Mouse (Mus musculus): ENCODE data around the gene Plcl2. TPM values are rescaled to one million over a fixed set of nuclear protein-coding genes. Genes with fewer than 3 reads are reported as not detected.

Gene Plcl2
- polyA plus RNA-seq, 1 experiment from 2014 or later: 4.8 TPM

DNA sequence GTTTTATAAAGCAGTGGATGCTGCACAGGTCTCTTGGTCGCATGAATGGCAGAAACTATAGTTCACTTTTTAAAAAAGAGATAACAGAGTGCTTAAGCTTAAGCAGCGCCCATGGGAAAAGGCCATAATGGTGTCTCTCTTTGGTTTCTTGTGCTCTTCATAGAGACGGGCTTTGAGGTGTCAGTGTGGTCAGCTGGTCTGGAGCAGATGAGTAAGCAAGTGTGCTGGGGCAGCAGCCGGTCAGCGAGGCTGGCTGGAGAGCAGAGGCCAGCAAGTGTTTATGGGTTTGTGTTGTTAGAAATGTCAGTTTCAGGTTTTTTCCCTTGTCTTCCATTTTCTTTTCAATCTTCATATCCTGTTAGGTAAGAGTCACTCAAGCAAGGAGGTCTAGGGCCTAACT lies 3.0 kb downstream of the Plcl2 start:
- no peak for ATAC-seq
- Histone ChIP-seq H3K4me3 (ENCODE audit: low read depth, low read length) (no peak overlapping the region), H3K27ac (ENCODE audit: low read depth, low read length) (no peak overlapping the region), H3K27me3 (replicated peaks; ENCODE audit: control insufficient read depth, insufficient read depth, low read length) (no peaks in the 10 kb centered on the region), H3K9ac (ENCODE audit: low read depth, low read length) (no peak overlapping the region), H3K36me3 (ENCODE audit: control insufficient read depth, insufficient read depth) (no peaks in the 10 kb centered on the region), H3K9me3 (ENCODE audit: control insufficient read depth) (no peaks in the 10 kb centered on the region), H3K4me1 (replicated peaks; ENCODE audit: control insufficient read depth, insufficient read depth, low read length) (no peaks in the 10 kb centered on the region), H3K4me2 (replicated peaks; ENCODE audit: low read depth) (no peak overlapping the region)
- WGBS: 85% methylated on average over 5 of the region's 5 CpGs
- no peak for TF ChIP-seq CTCF (IDR thresholded peaks at IDR 0.05; ENCODE audit: low read depth)

DNA sequence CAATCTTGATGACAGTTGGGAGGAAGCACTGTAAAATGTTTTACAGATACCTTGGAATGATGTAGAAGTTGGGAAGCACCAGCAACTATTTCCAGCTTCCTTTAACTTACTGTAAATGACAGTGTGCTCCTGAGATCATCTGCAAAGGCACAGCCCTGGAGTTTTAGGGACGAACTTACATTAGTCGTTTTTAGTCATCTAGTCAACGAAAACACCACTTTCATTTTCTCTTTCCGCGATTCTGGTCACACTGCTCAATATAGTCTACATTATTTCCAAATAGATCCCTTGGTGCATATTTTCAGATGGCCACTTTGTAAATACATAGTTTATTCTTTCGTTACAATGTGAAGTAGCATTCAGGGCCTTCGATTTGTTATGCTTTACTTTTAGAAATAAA lies 3.6 kb downstream of the Plcl2 start:
- no peaks in the 10 kb centered on the region for H3K9me3 ChIP-seq (ENCODE audit: control insufficient read depth)
- no peak overlapping the region for H3K4me3 ChIP-seq (ENCODE audit: low read depth, low read length)
- ATAC-seq: no peak
- WGBS: 84% methylated on average over 7 of the region's 7 CpGs
- H3K27me3 ChIP-seq (replicated peaks; ENCODE audit: control insufficient read depth, insufficient read depth, low read length): no peaks in the 10 kb centered on the region
- H3K4me2 ChIP-seq (replicated peaks; ENCODE audit: low read depth): no peak overlapping the region
- H3K36me3 ChIP-seq (ENCODE audit: control insufficient read depth, insufficient read depth): no peaks in the 10 kb centered on the region
- no peaks in the 10 kb centered on the region for H3K4me1 ChIP-seq (replicated peaks; ENCODE audit: control insufficient read depth, insufficient read depth, low read length)
- TF ChIP-seq CTCF (IDR thresholded peaks at IDR 0.05; ENCODE audit: low read depth): no peak
- H3K9ac ChIP-seq (ENCODE audit: low read depth, low read length): no peak overlapping the region
- no peak overlapping the region for H3K27ac ChIP-seq (ENCODE audit: low read depth, low read length)

DNA sequence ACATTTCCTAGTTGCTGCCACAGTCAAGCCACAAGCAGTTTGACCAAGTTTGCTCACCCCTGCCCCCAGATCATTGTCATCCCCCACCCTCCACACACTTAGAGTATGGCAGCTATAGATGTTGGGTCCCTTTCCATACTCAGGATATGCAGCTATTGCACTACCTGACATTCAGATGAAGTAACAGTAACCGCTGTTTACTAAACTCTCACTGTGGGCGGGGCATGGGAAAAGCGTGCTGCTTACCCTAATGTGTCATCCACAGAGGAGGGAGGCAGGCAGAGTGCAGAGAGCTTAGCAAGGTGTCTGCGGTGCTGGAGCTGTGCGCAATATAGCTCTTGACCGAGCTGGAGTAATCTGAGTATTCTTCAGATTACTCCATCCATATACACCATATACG lies 4.2 kb downstream of the Plcl2 start:
- no peak for TF ChIP-seq CTCF (IDR thresholded peaks at IDR 0.05; ENCODE audit: low read depth)
- Histone ChIP-seq H3K4me1 (replicated peaks; ENCODE audit: control insufficient read depth, insufficient read depth, low read length) (no peaks in the 10 kb centered on the region), H3K9ac (ENCODE audit: low read depth, low read length) (no peak overlapping the region), H3K27me3 (replicated peaks; ENCODE audit: control insufficient read depth, insufficient read depth, low read length) (no peaks in the 10 kb centered on the region), H3K36me3 (ENCODE audit: control insufficient read depth, insufficient read depth) (no peaks in the 10 kb centered on the region), H3K4me3 (ENCODE audit: low read depth, low read length) (no peak overlapping the region), H3K4me2 (replicated peaks; ENCODE audit: low read depth) (no peak overlapping the region), H3K9me3 (ENCODE audit: control insufficient read depth) (no peaks in the 10 kb centered on the region), H3K27ac (ENCODE audit: low read depth, low read length) (no peak overlapping the region)
- WGBS: 90% methylated on average over 7 of the region's 7 CpGs
- ATAC-seq: no peak

GRCm38 (mm10) chr17:50514012-50514411 lies 4.8 kb downstream of the Plcl2 start:
- H3K36me3 ChIP-seq (ENCODE audit: control insufficient read depth, insufficient read depth): no peaks in the 10 kb centered on the region
- no peaks in the 10 kb centered on the region for H3K27me3 ChIP-seq (replicated peaks; ENCODE audit: control insufficient read depth, insufficient read depth, low read length)
- no peaks in the 10 kb centered on the region for H3K4me1 ChIP-seq (replicated peaks; ENCODE audit: control insufficient read depth, insufficient read depth, low read length)
- TF ChIP-seq CTCF (IDR thresholded peaks at IDR 0.05; ENCODE audit: low read depth): no peak
- peak overlapping the region; percentile 28 for H3K4me2 ChIP-seq (replicated peaks; ENCODE audit: low read depth)
- no peak overlapping the region for H3K9ac ChIP-seq (ENCODE audit: low read depth, low read length)
- H3K4me3 ChIP-seq (ENCODE audit: low read depth, low read length): no peak overlapping the region
- peak; percentile 64 for ATAC-seq
- H3K9me3 ChIP-seq (ENCODE audit: control insufficient read depth): no peaks in the 10 kb centered on the region
- WGBS: 41% methylated on average over 7 of the region's 7 CpGs
- no peak overlapping the region for H3K27ac ChIP-seq (ENCODE audit: low read depth, low read length)

GRCm38 (mm10) chr17:50515926-50516325 lies 6.7 kb downstream of the Plcl2 start:
- H3K36me3 ChIP-seq (ENCODE audit: control insufficient read depth, insufficient read depth): no peaks in the 10 kb centered on the region
- no peaks in the 10 kb centered on the region for H3K9me3 ChIP-seq (ENCODE audit: control insufficient read depth)
- no peak overlapping the region for H3K4me3 ChIP-seq (ENCODE audit: low read depth, low read length)
- H3K9ac ChIP-seq (ENCODE audit: low read depth, low read length): no peak overlapping the region
- H3K27me3 ChIP-seq (replicated peaks; ENCODE audit: control insufficient read depth, insufficient read depth, low read length): no peaks in the 10 kb centered on the region
- TF ChIP-seq CTCF (IDR thresholded peaks at IDR 0.05; ENCODE audit: low read depth): no peak
- ATAC-seq: no peak
- H3K27ac ChIP-seq (ENCODE audit: low read depth, low read length): no peak overlapping the region
- H3K4me1 ChIP-seq (replicated peaks; ENCODE audit: control insufficient read depth, insufficient read depth, low read length): no peaks in the 10 kb centered on the region
- WGBS: 68% methylated on average over 4 of the region's 4 CpGs
- H3K4me2 ChIP-seq (replicated peaks; ENCODE audit: low read depth): no peak overlapping the region

- TF ChIP-seq CTCF (IDR thresholded peaks at IDR 0.05; ENCODE audit: low read depth): no peak
- Histone ChIP-seq H3K4me1 (replicated peaks; ENCODE audit: control insufficient read depth, insufficient read depth, low read length) (0 out of 2 replicates have a peak, but pooled peaks cover 3% of the 10 kb centered on the region), H3K36me3 (ENCODE audit: control insufficient read depth, insufficient read depth) (no peaks in the 10 kb centered on the region), H3K9me3 (ENCODE audit: control insufficient read depth) (no peaks in the 10 kb centered on the region), H3K4me3 (ENCODE audit: low read depth, low read length) (no peak overlapping the region), H3K9ac (ENCODE audit: low read depth, low read length) (no peak overlapping the region), H3K4me2 (replicated peaks; ENCODE audit: low read depth) (no peak overlapping the region), H3K27ac (ENCODE audit: low read depth, low read length) (no peak overlapping the region), H3K27me3 (replicated peaks; ENCODE audit: control insufficient read depth, insufficient read depth, low read length) (no peaks in the 10 kb centered on the region)
- no peak for ATAC-seq
- WGBS: 62% methylated on average over 6 of the region's 6 CpGs
Observed at GRCm38 (mm10) chr17:50517781-50518415, 8.7 kb downstream of the Plcl2 start.

Data from intestine, postnatal 0 days (tissue).